Mouse (Mus musculus) heart, postnatal 10 days (tissue): ENCODE data around the gene Rita1. TPM values are rescaled to one million over a fixed set of nuclear protein-coding genes. Genes with fewer than 3 reads are reported as not detected.

ENCODE experiments used
- DNase-seq, 2 experiments: peaks; one replicate each; pipeline ENCODE4 v3.0.0; 2021
- intact Hi-C: fragments of 180-260 bp; cut with DNase I; formaldehyde crosslinking; loops from one replicate; pipeline ENCODE4 v1.15.1; 2025
- total RNA-seq, 2 experiments: library from RNA; stranded (reverse); gene quantifications; 2 replicates each; pipeline ENCODE4 v1.2.3; 2021

The Rita1 gene
- total RNA-seq, 2 experiments from 2014 or later, result 12.7 to 13.1 TPM

DNA sequence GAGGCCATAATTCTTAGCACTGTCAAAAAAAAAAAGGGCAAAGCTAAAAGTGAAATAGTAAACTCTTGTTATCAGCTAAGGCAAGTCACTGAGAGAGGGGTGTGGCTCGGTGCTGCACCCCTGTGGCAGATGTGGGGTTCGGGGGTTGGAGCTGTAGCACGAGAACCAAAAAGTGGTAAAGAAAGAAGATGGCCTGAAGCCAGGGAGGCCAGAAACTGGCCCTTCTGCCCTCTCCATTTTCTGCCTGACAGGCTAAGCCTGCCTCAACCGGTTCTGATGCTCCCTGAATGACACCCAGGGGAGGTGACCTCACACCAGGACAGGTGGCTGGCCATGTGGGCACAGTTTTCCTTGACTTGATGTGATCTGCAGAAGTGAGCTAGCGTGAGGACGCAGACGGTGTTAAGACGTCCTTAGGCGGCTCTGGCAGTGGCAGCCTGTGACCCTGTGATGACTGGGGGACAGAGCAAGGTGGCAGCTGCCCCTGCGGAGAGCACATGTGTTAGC, 34.4 kb downstream of the Rita1 start:
- intact Hi-C loops, result no loop called here
- no peak for DNase-seq

- no peak for DNase-seq
- intact Hi-C loops, result no loop called here
Measured at GRCm38 (mm10) chr5:120576781-120577301, 35.5 kb downstream of the Rita1 start.

GRCm38 (mm10) chr5:120574469-120575063, 37.8 kb downstream of the Rita1 start:
- intact Hi-C loops, result no loop called here
- no peak for DNase-seq

DNA sequence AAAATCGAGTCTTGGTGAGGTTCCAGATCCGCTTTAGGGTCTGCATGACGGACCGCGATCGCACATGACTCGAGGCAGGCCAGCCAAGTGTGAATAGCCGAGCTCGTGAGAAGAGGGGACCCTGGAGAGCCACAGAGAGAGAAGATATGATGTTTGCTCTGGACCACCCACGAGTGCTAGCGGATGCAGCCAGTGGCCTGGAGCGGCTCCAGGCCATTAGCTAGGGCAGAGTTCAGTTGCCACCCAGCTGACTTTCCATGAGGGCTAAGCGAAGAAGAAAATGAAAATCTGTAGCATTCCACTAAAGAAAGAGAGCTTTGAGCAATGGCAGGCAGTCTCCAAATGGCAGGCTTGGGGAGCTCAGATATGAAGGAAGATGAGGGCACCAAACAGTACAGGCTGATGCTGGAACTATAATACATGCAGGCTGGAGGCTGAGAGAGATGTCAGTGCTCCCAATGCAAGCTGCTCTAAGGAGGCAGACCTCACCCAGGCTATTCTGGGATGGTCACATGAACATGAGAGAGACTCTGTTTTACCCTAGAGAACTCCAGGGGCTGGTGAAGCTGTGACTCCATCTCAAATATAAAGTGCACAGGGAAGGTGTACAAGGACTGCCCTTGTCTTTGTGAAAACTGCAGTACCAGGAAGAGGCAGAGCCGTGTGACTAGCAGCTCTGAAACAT, 41.2 kb downstream of the Rita1 start:
- intact Hi-C loops, result no loop called here
- DNase-seq, result peak; percentile 35 to 52

DNA sequence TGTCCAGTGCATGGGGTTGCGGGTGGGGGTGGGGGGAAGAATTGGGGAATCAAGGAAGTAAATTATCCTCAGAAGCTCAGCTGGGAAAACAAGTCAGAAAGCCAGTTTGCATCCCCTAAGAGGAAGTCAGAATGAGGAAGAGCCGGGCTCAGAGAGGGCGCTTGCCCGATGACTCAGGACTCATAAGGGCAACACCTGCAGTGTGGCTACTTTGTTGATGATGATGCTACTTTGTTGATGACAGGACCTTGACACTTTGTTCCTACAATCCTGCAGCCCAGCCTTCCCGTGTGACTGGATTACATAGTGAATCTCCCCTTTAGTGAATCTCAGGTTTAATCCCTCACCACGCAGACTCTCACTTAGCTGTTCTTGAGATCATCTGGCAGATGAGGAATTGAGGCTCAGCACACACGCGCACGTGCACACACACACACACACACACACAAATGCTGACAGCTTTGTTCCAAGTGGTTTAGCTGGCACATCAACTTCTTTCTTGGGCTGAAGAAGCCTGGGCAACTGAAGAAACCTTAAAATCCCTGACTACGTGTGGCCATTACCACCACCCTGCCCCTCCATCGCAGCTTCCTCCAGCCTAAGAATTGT, 42.0 kb downstream of the Rita1 start:
- intact Hi-C loops, result no loop called here
- DNase-seq, result no peak

DNA sequence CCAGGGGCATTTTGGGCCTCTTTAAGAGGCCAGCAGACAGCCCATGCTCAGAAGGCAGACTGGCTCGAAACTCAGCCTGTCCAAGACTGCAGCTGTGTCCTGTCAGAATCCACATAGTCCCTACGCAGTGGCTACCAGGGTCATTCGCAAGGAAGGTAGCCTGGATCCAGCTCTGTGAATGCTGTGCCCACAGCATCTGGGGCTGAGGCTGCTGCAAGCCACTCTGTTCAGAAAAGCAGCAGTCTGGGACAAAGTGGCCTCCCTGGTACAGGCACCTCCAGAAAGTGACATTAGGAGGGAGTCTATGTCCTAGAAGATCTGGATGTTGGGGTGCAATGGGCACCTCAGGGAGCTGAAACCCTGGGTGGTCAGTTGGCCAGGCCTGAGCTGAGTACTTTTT, 42.6 kb downstream of the Rita1 start:
- intact Hi-C loops, result no loop called here

DNA sequence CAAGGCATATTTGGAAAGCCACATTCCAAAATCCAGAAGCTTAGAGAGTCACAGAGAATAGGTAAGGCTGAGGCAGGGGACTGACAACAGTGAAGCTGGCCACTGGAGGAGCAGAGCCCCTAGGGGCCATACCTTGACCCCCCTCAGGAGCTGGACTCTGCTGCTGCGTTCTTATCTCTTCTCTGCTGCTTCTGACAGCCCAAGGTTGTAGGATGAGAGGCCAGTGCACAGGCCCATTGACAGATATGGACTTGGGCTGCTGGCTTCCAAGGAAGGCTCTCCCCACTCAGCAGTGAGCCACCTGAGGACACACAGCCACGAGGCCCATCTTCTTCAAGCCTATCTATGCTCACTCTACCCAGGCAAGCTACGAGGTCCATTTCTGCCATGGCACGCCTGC, 43.4 kb downstream of the Rita1 start:
- intact Hi-C loops, result no loop called here
- no peak for DNase-seq

More for the DNA sequence above, 42.6 kb downstream of the Rita1 start:
- no peak for DNase-seq

- intact Hi-C loops, result no loop called here
- DNase-seq, result peak in 1 of 2 experiments; percentile 37
Measured at GRCm38 (mm10) chr5:120568336-120568768, 44.0 kb downstream of the Rita1 start.

DNA sequence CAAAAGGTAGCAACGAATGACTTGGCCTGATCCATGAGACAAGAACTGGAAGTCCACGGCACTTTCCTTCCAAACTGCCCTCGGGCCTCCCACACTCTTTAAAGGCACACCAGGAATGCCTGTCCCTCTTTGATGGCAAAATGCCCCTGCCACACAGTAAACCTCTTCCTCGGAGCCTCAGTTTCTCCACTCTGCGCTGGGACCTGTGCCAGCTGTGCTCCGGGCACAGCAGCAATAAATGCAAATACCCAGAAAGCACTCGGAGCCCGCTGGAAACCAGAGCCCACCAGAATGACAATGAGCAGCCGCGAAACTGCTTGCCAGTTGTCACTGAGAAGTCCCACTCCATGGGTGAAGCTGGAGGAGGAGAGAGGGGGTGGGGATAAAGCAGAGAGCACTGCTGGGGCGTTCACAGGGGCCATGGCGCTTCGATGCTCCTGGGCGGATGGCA, 44.6 kb downstream of the Rita1 start:
- intact Hi-C loops, result loop anchor here (2.0 kb wide), 1 partner anchor 19 kb away; no protein-coding TSS in a partner anchor
- no peak for DNase-seq

- intact Hi-C loops, result loop anchor here (2.0 kb wide), 1 partner anchor 20 kb away; no protein-coding TSS in a partner anchor
- peak; percentile 73 to 79 for DNase-seq
Measured at GRCm38 (mm10) chr5:120567253-120567701, 45.1 kb downstream of the Rita1 start.

DNA sequence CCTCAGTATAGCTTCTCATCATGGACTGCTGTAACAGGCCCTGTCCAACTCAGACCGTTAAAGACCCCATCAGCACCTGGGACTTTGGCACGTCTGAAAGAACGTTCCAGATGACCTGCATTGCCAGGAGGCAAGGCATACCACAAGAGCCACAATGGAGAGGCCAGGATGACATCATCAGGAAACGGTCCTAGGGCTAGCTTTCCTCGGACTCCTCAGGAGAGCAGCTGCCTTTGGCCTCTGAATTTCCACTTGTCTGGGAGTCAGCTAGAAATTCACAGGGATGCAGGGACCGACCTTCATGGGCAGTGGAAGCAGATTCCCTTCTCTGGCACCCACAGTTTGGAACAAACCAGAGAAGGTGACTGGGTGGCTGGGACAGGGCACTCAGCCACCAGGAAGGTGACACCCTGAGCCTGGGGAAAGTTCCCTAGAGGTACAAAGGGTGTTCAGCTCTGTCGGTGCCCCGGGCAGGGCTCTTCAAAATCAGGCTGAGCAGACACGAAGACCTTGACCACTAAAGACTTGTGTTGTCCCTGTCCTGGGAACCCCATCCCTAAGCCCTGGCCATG, 45.6 kb downstream of the Rita1 start:
- intact Hi-C loops, result loop anchor here (2.0 kb wide), 1 partner anchor 20 kb away; no protein-coding TSS in a partner anchor
- peak; percentile 57 to 61 for DNase-seq

- intact Hi-C loops, result loop anchor here (2.0 kb wide), 1 partner anchor 21 kb away; no protein-coding TSS in a partner anchor
- peak; percentile 56 to 60 for DNase-seq
Measured at GRCm38 (mm10) chr5:120566101-120566500, 46.3 kb downstream of the Rita1 start.

GRCm38 (mm10) chr5:120565171-120565905, 47.1 kb downstream of the Rita1 start:
- intact Hi-C loops, result no loop called here
- DNase-seq, result no peak

- DNase-seq, result no peak
- intact Hi-C loops, result no loop called here
Measured at GRCm38 (mm10) chr5:120563914-120564311, 48.5 kb downstream of the Rita1 start.

DNA sequence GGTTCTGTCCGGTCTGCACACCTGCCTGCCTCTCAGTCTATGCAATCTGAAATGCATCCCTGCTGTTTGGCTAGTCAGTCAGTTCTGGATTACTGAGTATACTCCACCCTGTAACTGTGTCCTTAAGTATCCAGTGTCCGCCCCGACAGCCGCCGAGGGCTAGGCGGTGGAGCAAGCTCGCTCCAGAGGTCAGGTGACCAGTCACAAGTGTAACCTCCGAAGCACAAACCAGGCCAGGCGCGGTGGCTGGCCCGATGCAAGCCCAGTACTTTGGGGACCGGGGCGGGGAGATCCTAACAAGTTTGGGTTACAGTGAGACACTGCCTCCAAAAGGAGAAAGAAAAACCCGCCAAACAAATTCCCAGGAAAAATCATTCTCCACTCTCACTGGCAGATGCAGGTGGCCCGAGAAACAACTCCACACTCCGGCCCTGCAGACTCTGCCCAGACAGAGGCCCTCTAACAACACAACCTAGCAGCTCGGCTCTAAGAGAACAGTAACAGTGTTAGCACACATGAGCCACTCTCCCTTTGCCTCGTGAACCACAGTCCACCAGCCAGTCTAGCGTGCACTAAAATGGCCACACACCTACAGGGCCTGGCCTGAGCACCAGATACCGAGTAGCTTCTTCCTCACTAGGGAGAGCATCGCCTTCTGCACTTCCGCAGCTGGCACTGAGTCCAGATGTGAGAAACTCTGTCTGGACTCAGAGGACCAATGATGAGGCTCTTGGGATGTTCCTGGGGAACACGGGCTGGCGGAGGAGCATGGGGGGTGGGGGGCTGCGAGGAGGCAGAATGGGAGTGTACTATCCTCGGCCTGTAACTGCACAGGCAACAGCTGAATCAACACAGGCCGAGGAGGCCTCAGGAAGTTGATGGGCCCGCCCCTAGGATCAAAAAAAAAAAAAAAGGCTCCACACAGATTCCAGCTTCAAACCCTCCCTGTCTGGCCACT, 49.2 kb downstream of the Rita1 start:
- DNase-seq, result peak; percentile 76 to 80
- intact Hi-C loops, result no loop called here

- peak; percentile 78 to 85 for DNase-seq
- intact Hi-C loops, result no loop called here
Measured at GRCm38 (mm10) chr5:120560616-120561311, 51.6 kb downstream of the Rita1 start.

- intact Hi-C loops, result no loop called here
- no peak for DNase-seq
Measured at GRCm38 (mm10) chr5:120560129-120560615, 52.2 kb downstream of the Rita1 start.

DNA sequence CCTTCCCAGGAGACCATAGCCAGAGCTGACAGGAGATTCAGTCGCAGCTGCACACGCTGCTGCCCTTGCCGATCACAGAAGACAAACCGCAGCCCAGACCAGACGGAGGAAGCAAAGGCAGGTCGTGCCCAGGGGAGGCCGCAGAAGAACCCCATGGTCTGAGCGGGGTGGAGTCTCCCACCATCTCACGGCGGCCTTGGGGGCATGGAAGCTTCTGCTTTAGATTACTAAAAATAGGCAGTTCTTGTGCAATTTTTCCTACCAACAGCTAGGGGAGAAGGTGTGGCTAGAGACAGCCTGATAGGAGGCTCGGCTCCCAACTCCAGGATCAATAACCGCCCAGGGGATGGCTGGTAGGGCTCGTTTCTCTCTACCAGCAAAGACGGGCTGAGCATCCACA, 53.6 kb downstream of the Rita1 start:
- no peak for DNase-seq
- intact Hi-C loops, result no loop called here
